Mouse (Mus musculus) brain, embryonic 14.5 days (tissue): ENCODE results near the gene C77080. TPM values are rescaled to one million over a fixed set of nuclear protein-coding genes. Genes with fewer than 3 reads are reported as not detected.

Experiments
- DNase-seq: peaks from one replicate; pipeline ENCODE4 v3.0.0-alpha.2; 2011; ENCODE audit warnings: low read depth
- CTCF ChIP-seq: fragments of 200-500 bp; IDR thresholded peaks from 2 replicates; pipeline ENCODE4 v1.5.1; 2012; ENCODE audit warnings: inconsistent platforms, mild to moderate bottlenecking, moderate library complexity, borderline replicate concordance; ENCODE audit not compliant: insufficient read depth, insufficient read length; ENCODE audit errors: extremely low read depth
- POLR2A ChIP-seq: fragments of 200-500 bp; IDR thresholded peaks from 2 replicates; pipeline ENCODE4 v1.6.1; 2012; ENCODE audit warnings: mild to moderate bottlenecking, inconsistent platforms, borderline replicate concordance; ENCODE audit not compliant: poor library complexity, insufficient read depth, insufficient read length, severe bottlenecking; ENCODE audit errors: extremely low read depth
- polyA plus RNA-seq: library from polyadenylated mRNA; depleted of rRNA; stranded (reverse); fragments of >200 nt; gene quantifications from 2 replicates; pipeline ENCODE4 v1.2.3, GENCODE M21; 2012

Gene C77080
- polyA plus RNA-seq, 1 experiment = 15.9 TPM

GRCm38 (mm10) chr4:129286001-129286682 lies 24.9 kb upstream of the C77080 start:
- TF ChIP-seq POLR2A = no peak
- no peak for TF ChIP-seq CTCF
- no peak for DNase-seq

GRCm38 (mm10) chr4:129284685-129285084 lies 23.5 kb upstream of the C77080 start:
- no peak for DNase-seq
- TF ChIP-seq POLR2A = no peak
- TF ChIP-seq CTCF = no peak

GRCm38 (mm10) chr4:129283226-129283625 lies 22.0 kb upstream of the C77080 start:
- DNase-seq = no peak

GRCm38 (mm10) chr4:129282786-129283185 lies 21.6 kb upstream of the C77080 start:
- TF ChIP-seq POLR2A = no peak
- TF ChIP-seq CTCF = no peak
- no peak for DNase-seq

More at GRCm38 (mm10) chr4:129283226-129283625, 22.0 kb upstream of the C77080 start:
- TF ChIP-seq POLR2A (no peak), CTCF (no peak)

GRCm38 (mm10) chr4:129276453-129276865 lies 15.3 kb upstream of the C77080 start:
- peak; percentile 100 for TF ChIP-seq CTCF
- TF ChIP-seq POLR2A = no peak
- peak; percentile 92 for DNase-seq

- TF ChIP-seq POLR2A (no peak), CTCF (peak; percentile 33; the same call in 1 of the 2 replicates)
- peak; percentile 79 for DNase-seq
These were observed 11.5 kb upstream of the C77080 start for GRCm38 (mm10) chr4:129272756-129273046.

GRCm38 (mm10) chr4:129271991-129272755 lies 11.0 kb upstream of the C77080 start:
- no peak for DNase-seq
- no peak for TF ChIP-seq POLR2A
- TF ChIP-seq CTCF = no peak

GRCm38 (mm10) chr4:129268698-129269097 lies 7.5 kb upstream of the C77080 start:
- DNase-seq = no peak
- no peak for TF ChIP-seq POLR2A

- no peak for TF ChIP-seq POLR2A
- no peak for TF ChIP-seq CTCF
- peak; percentile 26 for DNase-seq
These were observed 5.6 kb upstream of the C77080 start for GRCm38 (mm10) chr4:129266821-129267220.

- TF ChIP-seq POLR2A = no peak
- no peak for TF ChIP-seq CTCF
- DNase-seq = no peak
These were observed 5.0 kb upstream of the C77080 start for GRCm38 (mm10) chr4:129266191-129266590.

- DNase-seq = peak; percentile 30
- TF ChIP-seq CTCF = no peak
- no peak for TF ChIP-seq POLR2A
These were observed 2.2 kb upstream of the C77080 start for GRCm38 (mm10) chr4:129263225-129264021.
